Mouse (Mus musculus) adrenal gland, adult 18-20 months (tissue): ENCODE results near the gene Msantd2. TPM values are rescaled to one million over a fixed set of nuclear protein-coding genes. Genes with fewer than 3 reads are reported as not detected.

Source experiments
- DNase-seq, 2 experiments: peaks; one replicate each; pipeline ENCODE4 v3.0.0; 2021 to 2022; ENCODE audit warnings: low spot score in 2 of 2
- total RNA-seq, 2 experiments: library from RNA; stranded (reverse); gene quantifications; 1 replicate in 1 of 2; 2 replicates in 1 of 2; pipeline ENCODE4 v1.2.3; 2021

The Msantd2 gene
- total RNA-seq, 2 experiments from 2014 or later: 21.1 to 24.0 TPM

GRCm38 (mm10) chr9:37540701-37541575, 51.8 kb downstream of the Msantd2 start:
- no peak for DNase-seq

GRCm38 (mm10) chr9:37541851-37542642, 52.9 kb downstream of the Msantd2 start:
- no peak for DNase-seq

GRCm38 (mm10) chr9:37543869-37544440, 54.8 kb downstream of the Msantd2 start:
- no peak for DNase-seq

GRCm38 (mm10) chr9:37544447-37545165, 55.5 kb downstream of the Msantd2 start:
- peak; percentile 70 to 74 for DNase-seq

- DNase-seq: no peak
Observed at GRCm38 (mm10) chr9:37545166-37545610, 56.1 kb downstream of the Msantd2 start.

GRCm38 (mm10) chr9:37545847-37546452, 56.8 kb downstream of the Msantd2 start:
- no peak for DNase-seq

- no peak for DNase-seq
Observed at GRCm38 (mm10) chr9:37546889-37547288, 57.8 kb downstream of the Msantd2 start.

- DNase-seq: no peak
Observed at GRCm38 (mm10) chr9:37550435-37550834, 61.3 kb downstream of the Msantd2 start.

GRCm38 (mm10) chr9:37551751-37552531, 62.8 kb downstream of the Msantd2 start:
- DNase-seq: no peak

GRCm38 (mm10) chr9:37552536-37553293, 63.6 kb downstream of the Msantd2 start, which contains the start of gene Nrgn:
Nrgn (minus strand) TSS chr9:37552904.
- peak; percentile 55 to 63 for DNase-seq

- no peak for DNase-seq
Observed at GRCm38 (mm10) chr9:37554279-37554678, 65.2 kb downstream of the Msantd2 start.

- DNase-seq: no peak
Observed at GRCm38 (mm10) chr9:37554838-37555748, 66.0 kb downstream of the Msantd2 start, which contains the start of gene Siae. Siae (plus strand) TSS chr9:37555698.

- no peak for DNase-seq
Observed at GRCm38 (mm10) chr9:37556366-37556765, 67.2 kb downstream of the Msantd2 start.

- DNase-seq: no peak
Observed at GRCm38 (mm10) chr9:37560617-37561016, 71.5 kb downstream of the Msantd2 start.

GRCm38 (mm10) chr9:37563805-37564204, 74.7 kb downstream of the Msantd2 start:
- DNase-seq: no peak

- DNase-seq: no peak
Observed at GRCm38 (mm10) chr9:37567019-37567418, 77.9 kb downstream of the Msantd2 start.

- no peak for DNase-seq
Observed at GRCm38 (mm10) chr9:37567454-37567853, 78.3 kb downstream of the Msantd2 start.
